Mouse (Mus musculus) kidney, postnatal 0 days (tissue): ENCODE results near the gene Stpg1. TPM values are rescaled to one million over a fixed set of nuclear protein-coding genes. Genes with fewer than 3 reads are reported as not detected.
A peak's percentile ranks its signal among the peaks of the same experiment; 100 is the strongest.

Experiments
- ATAC-seq: fragments of 200-750 bp; cut with Nextera tagmentation; replicated peaks from 2 replicates; pipeline ENCODE4 v1.8.0; 2017; ENCODE audit warnings: low read depth, moderate number of reproducible peaks, moderate TSS enrichment, moderate library complexity; ENCODE audit not compliant: low FRiP score
- DNase-seq: peaks from one replicate; pipeline ENCODE4 v3.0.0-alpha.2; 2016; ENCODE audit warnings: low spot score
- H3K27ac ChIP-seq: fragments of 300-500 bp; sonication (generic); 2 replicates; pipeline ENCODE4 v1.5.1; 2014; ENCODE audit warnings: mild to moderate bottlenecking
- H3K27me3 ChIP-seq: fragments of 300-500 bp; sonication (generic); 2 replicates; pipeline ENCODE4 v1.6.1; 2014; ENCODE audit warnings: low read length, mixed read lengths; ENCODE audit not compliant: insufficient read depth
- H3K36me3 ChIP-seq: fragments of 300-500 bp; sonication (generic); 2 replicates; pipeline ENCODE4 v1.6.1; 2014; ENCODE audit warnings: low read length, mixed read lengths; ENCODE audit not compliant: insufficient read depth
- H3K4me1 ChIP-seq: fragments of 300-500 bp; sonication (generic); replicated peaks from 2 replicates; pipeline ENCODE4 v1.6.1; 2014; ENCODE audit warnings: antibody characterized with exemption, low read length, mixed read lengths; ENCODE audit not compliant: insufficient read depth
- H3K4me2 ChIP-seq: fragments of 300-500 bp; sonication (generic); 2 replicates; pipeline ENCODE4 v1.6.1; 2014; ENCODE audit warnings: mild to moderate bottlenecking, low read length, moderate library complexity, mixed read lengths
- H3K4me3 ChIP-seq: fragments of 300-500 bp; sonication (generic); replicated peaks from 2 replicates; pipeline ENCODE4 v1.5.1; 2014; ENCODE audit warnings: low read depth, low read length
- H3K9ac ChIP-seq: fragments of 300-500 bp; sonication (generic); 2 replicates; pipeline ENCODE4 v1.6.1; 2014; ENCODE audit warnings: low read depth, low read length
- H3K9me3 ChIP-seq: fragments of 300-500 bp; sonication (generic); replicated peaks from 2 replicates; pipeline ENCODE4 v1.6.1; 2016; ENCODE audit warnings: low read length, inconsistent platforms, mixed read lengths
- CTCF ChIP-seq: IDR thresholded peaks from 2 replicates; pipeline ENCODE4 v1.5.1; 2016; ENCODE audit warnings: antibody characterized with exemption, low read depth, mild to moderate bottlenecking, moderate library complexity
- WGBS: fragments of 180-500 bp; shearing (Covaris S2); extraction: QIAGEN DNeasy Blood & Tissue Kit; methylation state at CpG from one replicate; pipeline ENCODE4 v1.1.7; 2014; 5-methylcytosine and 5-hydroxymethylcytosine counted together
- polyA plus RNA-seq: library from polyadenylated mRNA; unstranded; fragments of >200 nt; fragmentation: Nextera tagmentation; extraction: Ambion mirVana; gene quantifications from 2 replicates; pipeline ENCODE4 v1.2.1, GENCODE M21; 2015

The Stpg1 gene
- polyA plus RNA-seq, 1 experiment from 2014 or later: 0.42 TPM

DNA sequence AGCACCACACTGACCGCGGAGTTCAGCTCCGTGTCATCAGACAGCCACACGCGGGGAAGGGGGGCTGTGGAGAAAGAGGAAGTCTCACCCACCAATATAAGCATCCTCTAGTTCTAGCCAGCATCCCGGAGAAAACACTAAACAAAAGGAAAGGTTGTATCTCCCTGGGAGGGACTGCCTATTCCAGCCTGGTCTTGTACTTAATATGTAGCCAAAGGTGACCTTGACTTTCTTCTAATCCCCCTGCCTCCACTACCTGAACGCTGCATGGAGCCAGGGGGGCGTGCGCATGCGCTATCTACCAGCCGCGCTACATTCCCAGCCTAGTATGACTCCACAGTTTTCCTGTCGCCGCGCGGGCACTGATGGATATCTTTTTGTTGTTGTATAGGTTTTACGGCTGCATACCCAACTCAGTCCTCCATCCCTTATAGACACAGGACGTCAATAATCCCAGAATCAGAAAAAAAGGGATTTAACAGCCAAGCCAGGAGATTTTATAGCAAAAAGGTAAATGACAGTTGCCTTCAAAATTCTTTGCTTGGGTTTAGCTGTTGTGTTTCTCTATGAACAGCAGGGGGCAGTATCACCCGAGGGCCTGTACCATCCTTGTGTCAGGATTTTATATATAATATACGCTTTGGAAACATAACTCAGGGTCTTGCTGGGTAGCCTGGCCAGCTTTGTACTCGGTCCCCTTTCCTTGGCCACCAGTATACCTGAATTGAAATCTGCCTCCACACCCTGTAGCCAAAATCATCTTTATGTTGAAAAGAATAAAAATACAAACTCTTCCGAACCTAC is 13.2 kb downstream of the Stpg1 start:
- 9% methylated on average over 22 of the region's 22 CpGs for WGBS
- Histone ChIP-seq H3K4me1 (peaks cover 6% of the 10 kb centered on the region), H3K4me3 (0 out of 2 replicates have a peak overlapping the region, but pooled peaks have one; percentile 4), H3K9ac (no peak overlapping the region), H3K27ac (no peak overlapping the region), H3K27me3 (no peaks in the 10 kb centered on the region), H3K36me3 (no peaks in the 10 kb centered on the region), H3K9me3 (no peaks in the 10 kb centered on the region), H3K4me2 (peak overlapping the region; percentile 30)
- TF ChIP-seq CTCF: peak; percentile 78
- no peak for ATAC-seq
- DNase-seq: peak; percentile 64

DNA sequence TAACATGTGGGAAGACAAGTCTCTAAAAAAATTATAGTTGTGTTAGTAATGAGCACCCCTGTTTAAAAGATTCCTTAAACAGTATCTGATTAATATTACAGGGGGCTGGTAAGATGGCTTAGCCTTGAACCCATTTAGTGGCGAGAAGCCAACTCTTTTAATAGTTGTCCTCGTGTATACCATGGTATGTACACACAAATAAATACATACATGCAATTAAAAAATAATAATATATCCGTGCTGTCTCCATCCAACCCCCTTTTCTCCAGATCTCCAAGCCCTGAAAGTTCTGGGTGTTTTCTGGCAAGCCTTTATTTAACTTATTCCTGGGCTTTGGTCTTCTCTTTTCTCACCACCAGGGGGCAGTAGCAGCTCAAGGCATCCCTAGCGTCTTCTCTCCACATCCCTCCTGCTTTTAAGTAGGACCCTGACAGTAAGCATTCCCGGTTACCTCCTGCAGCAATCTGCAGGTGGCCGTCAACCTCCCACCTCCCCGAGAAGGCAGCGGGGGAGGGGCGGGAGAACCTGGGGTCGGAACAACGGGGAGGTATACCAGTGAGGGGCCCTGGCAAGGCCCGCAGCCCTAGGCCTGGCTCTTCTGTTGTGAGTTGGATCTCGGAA is 13.9 kb downstream of the Stpg1 start:
- no peak overlapping the region for H3K9ac ChIP-seq
- no peak overlapping the region for H3K27ac ChIP-seq
- peak overlapping the region; percentile 34; the same call in 1 of the 2 replicates for H3K4me2 ChIP-seq

DNA sequence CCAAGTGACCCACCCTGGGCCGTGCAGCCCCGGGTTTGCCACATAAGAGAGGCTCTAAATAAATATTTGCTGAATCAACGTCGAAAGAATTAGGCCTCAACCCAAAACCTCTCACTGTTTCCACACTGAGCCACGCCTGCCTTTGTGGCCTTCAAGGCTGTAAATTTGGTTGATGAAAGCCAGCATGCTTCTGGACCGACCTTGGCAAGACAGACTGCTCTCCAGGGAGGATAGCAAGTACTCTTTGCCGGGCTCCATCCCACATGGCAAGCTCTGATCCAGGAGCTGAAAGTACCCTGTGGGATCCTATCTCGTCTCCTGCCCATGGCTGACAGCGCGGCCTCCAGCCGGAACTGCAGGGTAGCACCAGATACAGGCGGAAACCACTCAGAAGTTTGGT is 14.9 kb downstream of the Stpg1 start:
- Histone ChIP-seq H3K27me3 (no peaks in the 10 kb centered on the region), H3K9me3 (no peaks in the 10 kb centered on the region), H3K9ac (no peak overlapping the region), H3K4me3 (no peak overlapping the region), H3K4me1 (peaks cover 6% of the 10 kb centered on the region), H3K36me3 (no peaks in the 10 kb centered on the region), H3K4me2 (no peak overlapping the region), H3K27ac (no peak overlapping the region)
- no peak for TF ChIP-seq CTCF
- ATAC-seq (no peak), DNase-seq (no peak)
- 55% methylated on average over 12 of the region's 12 CpGs for WGBS

More for the DNA sequence above, 13.9 kb downstream of the Stpg1 start:
- DNase-seq (peak; percentile 93), ATAC-seq (no peak; the same call in 1 of the 2 replicates)
- Histone ChIP-seq H3K4me1 (peaks cover 6% of the 10 kb centered on the region), H3K36me3 (no peaks in the 10 kb centered on the region), H3K4me3 (no peak overlapping the region), H3K9me3 (no peaks in the 10 kb centered on the region), H3K27me3 (no peaks in the 10 kb centered on the region)
- peak; percentile 95 for TF ChIP-seq CTCF
- 17% methylated on average over 13 of the region's 13 CpGs for WGBS

DNA sequence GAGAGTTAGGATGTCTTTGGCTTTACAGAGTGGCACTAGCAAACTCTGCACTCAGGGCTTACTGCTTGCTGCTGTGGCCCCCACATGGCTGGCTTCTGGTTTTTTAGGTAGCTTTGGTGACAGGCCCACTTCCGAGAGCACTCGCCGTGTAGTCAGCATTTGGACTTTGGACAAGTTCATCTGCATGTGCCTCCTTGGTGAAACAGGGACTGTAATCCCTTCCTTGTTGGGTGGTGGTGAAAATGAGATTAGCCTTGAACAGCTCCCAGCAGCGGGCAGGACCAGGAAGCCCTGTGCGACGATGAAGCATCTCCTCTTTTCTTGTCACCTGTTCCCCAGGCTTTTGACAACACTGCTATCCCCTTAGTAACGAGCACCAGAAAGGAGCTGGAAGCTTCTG is 19.3 kb downstream of the Stpg1 start:
- Histone ChIP-seq H3K4me3 (no peak overlapping the region), H3K9ac (no peak overlapping the region), H3K9me3 (no peaks in the 10 kb centered on the region), H3K27ac (no peak overlapping the region), H3K4me2 (no peak overlapping the region), H3K4me1 (no peaks in the 10 kb centered on the region), H3K36me3 (no peaks in the 10 kb centered on the region), H3K27me3 (no peaks in the 10 kb centered on the region)
- ATAC-seq: no peak
- no peak for TF ChIP-seq CTCF
- DNase-seq: no peak
- 83% methylated on average over 7 of the region's 7 CpGs for WGBS

DNA sequence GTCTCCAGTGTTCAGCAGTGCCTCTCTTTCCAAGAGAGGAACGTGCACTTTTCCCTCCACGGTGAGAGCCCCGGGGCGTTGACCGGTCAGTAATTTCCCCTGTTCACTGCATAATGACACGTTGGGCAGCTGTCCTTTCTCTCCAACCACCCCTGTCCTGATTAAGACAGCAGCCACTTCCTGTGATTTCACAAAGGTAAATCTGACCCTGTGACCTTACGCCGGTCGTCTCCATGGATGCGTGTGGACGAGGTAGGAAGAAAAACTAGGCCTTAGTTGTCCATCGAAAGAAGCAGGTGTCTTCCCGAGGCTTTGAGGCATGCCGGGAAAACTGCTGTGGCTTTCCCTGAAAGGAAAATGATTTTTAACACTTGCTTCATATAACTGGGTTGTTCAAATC is 20.3 kb downstream of the Stpg1 start:
- no peak for ATAC-seq
- no peak for DNase-seq
- no peak overlapping the region for H3K4me3 ChIP-seq
- no peak for TF ChIP-seq CTCF
- H3K27me3 ChIP-seq: no peaks in the 10 kb centered on the region
- H3K4me1 ChIP-seq: no peaks in the 10 kb centered on the region
- H3K9me3 ChIP-seq: no peaks in the 10 kb centered on the region
- H3K4me2 ChIP-seq: no peak overlapping the region
- WGBS: 65% methylated on average over 14 of the region's 14 CpGs
- no peak overlapping the region for H3K27ac ChIP-seq
- no peak overlapping the region for H3K9ac ChIP-seq
- no peaks in the 10 kb centered on the region for H3K36me3 ChIP-seq

DNA sequence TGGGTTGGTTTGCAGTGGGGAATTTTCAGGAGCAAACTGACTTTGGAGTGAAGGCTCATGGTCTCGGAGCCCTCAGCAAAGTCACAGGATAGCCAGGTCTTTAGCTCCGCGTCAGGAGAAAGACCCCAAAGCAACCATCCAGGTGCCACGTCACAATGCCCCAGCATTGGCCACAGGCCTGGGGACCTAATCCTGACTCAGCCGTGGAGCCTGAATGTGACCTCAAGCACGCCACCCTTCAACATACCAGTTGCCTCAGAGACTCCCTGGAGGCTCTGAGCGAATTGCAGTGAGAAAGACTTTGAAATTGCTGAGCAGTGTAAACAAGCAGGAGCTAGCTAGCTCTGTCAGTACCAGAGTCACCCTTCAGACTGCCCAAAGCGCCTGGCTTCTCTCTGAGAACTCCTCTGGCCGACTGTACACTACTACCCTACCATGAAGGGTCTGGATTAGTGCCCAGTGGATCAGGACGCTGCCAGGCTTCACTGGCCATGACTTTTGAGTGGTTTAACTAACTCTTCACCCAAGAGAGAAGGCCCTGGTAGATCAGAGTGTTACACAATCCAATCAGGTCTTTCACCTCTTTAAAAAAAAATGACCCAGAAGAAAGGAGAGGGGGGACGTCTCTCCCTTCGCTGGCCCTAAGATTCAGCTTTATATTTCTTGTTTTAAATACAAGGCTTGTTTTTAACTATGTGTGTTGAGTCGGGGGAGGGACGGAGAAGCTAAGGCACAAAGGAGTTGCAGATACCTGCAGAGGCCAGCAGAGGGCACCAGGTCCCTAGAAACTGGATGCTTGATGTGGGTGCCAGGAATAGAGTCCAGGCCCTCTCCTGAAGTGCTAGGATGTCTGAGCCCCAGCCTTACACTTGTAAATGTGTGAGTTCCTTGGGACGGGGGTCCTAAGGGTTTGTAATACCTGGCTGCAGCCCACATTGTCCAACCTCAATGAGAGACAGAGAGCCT is 22.0 kb downstream of the Stpg1 start:
- H3K27me3 ChIP-seq: no peaks in the 10 kb centered on the region
- no peak overlapping the region for H3K4me2 ChIP-seq
- no peaks in the 10 kb centered on the region for H3K36me3 ChIP-seq
- TF ChIP-seq CTCF: peak; percentile 84
- 55% methylated on average over 15 of the region's 15 CpGs for WGBS
- no peak overlapping the region for H3K4me3 ChIP-seq
- ATAC-seq (no peak), DNase-seq (peak; percentile 69)
- H3K9ac ChIP-seq: no peak overlapping the region
- H3K9me3 ChIP-seq: no peaks in the 10 kb centered on the region
- H3K4me1 ChIP-seq: no peaks in the 10 kb centered on the region
- H3K27ac ChIP-seq: no peak overlapping the region
